Mouse (Mus musculus) heart, embryonic 11.5 days (tissue): Measurements from ENCODE around the gene Egfem1. TPM values are rescaled to one million over a fixed set of nuclear protein-coding genes. Genes with fewer than 3 reads are reported as not detected.

Source experiments
- ATAC-seq: fragments of 200-750 bp; cut with Nextera tagmentation; replicated peaks from 2 replicates; pipeline ENCODE4 v1.8.0; 2017; ENCODE audit warnings: moderate library complexity; ENCODE audit not compliant: insufficient number of reproducible peaks, low FRiP score, low TSS enrichment
- H3K27ac ChIP-seq: fragments of 300-500 bp; sonication (generic); 2 replicates; pipeline ENCODE4 v1.5.1; 2014; ENCODE audit warnings: mild to moderate bottlenecking, low read depth, low read length
- H3K27me3 ChIP-seq: fragments of 300-500 bp; sonication (generic); 2 replicates; pipeline ENCODE4 v1.6.1; 2014; ENCODE audit warnings: mild to moderate bottlenecking, low read length, mixed read lengths; ENCODE audit not compliant: control insufficient read depth, insufficient read depth
- H3K36me3 ChIP-seq: fragments of 300-500 bp; sonication (generic); 2 replicates; pipeline ENCODE4 v1.6.1; 2014; ENCODE audit warnings: mild to moderate bottlenecking, low read length, moderate library complexity, mixed read lengths; ENCODE audit not compliant: control insufficient read depth, insufficient read depth
- H3K4me1 ChIP-seq: fragments of 300-500 bp; sonication (generic); 2 replicates; pipeline ENCODE4 v1.6.1; 2014; ENCODE audit warnings: low read length; ENCODE audit not compliant: control insufficient read depth, insufficient read depth
- H3K4me2 ChIP-seq: fragments of 300-500 bp; sonication (generic); 2 replicates; pipeline ENCODE4 v1.6.1; 2014; ENCODE audit warnings: mild to moderate bottlenecking, moderate library complexity
- H3K4me3 ChIP-seq: fragments of 300-500 bp; sonication (generic); 2 replicates; pipeline ENCODE4 v1.5.1; 2014; ENCODE audit warnings: low read depth, low read length
- H3K9ac ChIP-seq: fragments of 300-500 bp; sonication (generic); 2 replicates; pipeline ENCODE4 v1.6.1; 2014; ENCODE audit warnings: mild to moderate bottlenecking, low read depth, low read length, moderate library complexity
- H3K9me3 ChIP-seq: fragments of 300-500 bp; sonication (generic); replicated peaks from 2 replicates; pipeline ENCODE4 v1.6.1; 2016; ENCODE audit warnings: low read length; ENCODE audit not compliant: control insufficient read depth
- WGBS: fragments of 180-500 bp; shearing (Covaris S2); extraction: QIAGEN DNeasy Blood & Tissue Kit; methylation state at CpG from one replicate; pipeline ENCODE4 v1.1.7; 2014; ENCODE audit not compliant: insufficient replicate concordance; 5-methylcytosine and 5-hydroxymethylcytosine counted together
- polyA plus RNA-seq: library from polyadenylated mRNA; unstranded; fragments of >200 nt; fragmentation: Nextera tagmentation; extraction: Ambion mirVana; gene quantifications from 2 replicates; pipeline ENCODE4 v1.2.1, GENCODE M21; 2014

Egfem1 gene
- polyA plus RNA-seq, 1 experiment from 2014 or later, result 0.11 TPM

DNA sequence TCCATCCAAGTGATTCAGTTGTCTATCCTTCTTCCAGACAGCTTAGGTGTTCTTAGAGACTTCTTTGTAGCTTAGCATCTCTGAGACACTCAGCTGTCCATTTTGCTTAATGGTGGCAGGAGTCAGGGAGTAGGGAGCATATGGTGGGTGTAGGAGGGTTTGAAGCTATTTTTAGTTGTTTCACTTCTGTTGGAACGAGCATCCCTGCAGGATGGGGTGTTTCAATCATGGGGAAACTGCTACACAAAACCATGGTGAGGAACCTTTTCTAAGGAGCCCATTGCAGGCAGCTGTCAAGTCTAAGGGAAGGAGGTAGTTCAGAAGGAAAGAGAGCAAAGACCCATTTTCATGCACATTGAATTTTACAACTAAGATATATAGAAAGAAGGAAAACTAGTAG is 458.1 kb downstream of the Egfem1 start:
- Histone ChIP-seq H3K27ac (no peak overlapping the region), H3K9me3 (no peaks in the 10 kb centered on the region), H3K4me1 (no peaks in the 10 kb centered on the region), H3K4me2 (no peak overlapping the region), H3K27me3 (no peaks in the 10 kb centered on the region), H3K36me3 (no peaks in the 10 kb centered on the region), H3K4me3 (no peak overlapping the region), H3K9ac (no peak overlapping the region)
- ATAC-seq, result no peak
- WGBS, result 16% methylated on average over 1 of the region's 1 CpGs

DNA sequence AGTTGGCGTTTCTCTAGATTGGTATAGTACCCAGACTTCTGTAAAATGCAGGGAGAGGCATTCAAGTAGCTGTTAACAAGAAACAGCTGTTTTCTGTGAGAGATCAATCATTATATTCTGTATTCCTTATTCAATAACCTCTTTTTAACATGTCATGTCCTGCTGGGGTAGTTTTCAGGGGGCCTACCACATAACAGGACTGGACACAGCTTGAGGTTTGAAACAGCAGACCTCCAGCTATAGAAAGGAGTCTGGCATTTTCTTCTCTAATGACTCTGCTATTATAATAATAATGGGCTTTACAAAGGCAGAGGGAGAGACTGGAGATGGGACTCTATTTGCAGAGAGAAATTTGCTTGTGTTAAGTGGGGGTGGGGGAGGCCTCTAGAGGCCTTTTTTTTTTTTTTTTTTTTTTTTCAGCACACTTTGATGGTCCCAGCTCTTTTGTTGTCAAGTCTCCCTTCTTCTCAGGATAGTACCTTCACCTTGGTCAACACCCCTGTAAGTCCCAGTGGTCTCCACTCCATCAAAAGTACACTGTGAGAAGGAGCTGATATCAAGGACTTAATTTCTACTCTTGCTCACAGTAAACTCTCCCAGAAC is 459.8 kb downstream of the Egfem1 start:
- Histone ChIP-seq H3K9ac (no peak overlapping the region), H3K4me3 (no peak overlapping the region), H3K36me3 (no peaks in the 10 kb centered on the region), H3K4me1 (no peaks in the 10 kb centered on the region), H3K27me3 (no peaks in the 10 kb centered on the region), H3K27ac (no peak overlapping the region), H3K4me2 (no peak overlapping the region), H3K9me3 (no peaks in the 10 kb centered on the region)
- no peak for ATAC-seq
- 64% methylated on average over 1 of the region's 1 CpGs for WGBS

GRCm38 (mm10) chr3:29544056-29544455 is 462.2 kb downstream of the Egfem1 start:
- 72% methylated on average over 1 of the region's 1 CpGs for WGBS
- no peak for ATAC-seq
- no peak overlapping the region for H3K9ac ChIP-seq

GRCm38 (mm10) chr3:29563171-29563570 is 481.3 kb downstream of the Egfem1 start:
- ATAC-seq, result no peak
- 87% methylated on average over 1 of the region's 1 CpGs for WGBS
- H3K27ac ChIP-seq, result no peak overlapping the region
- H3K4me1 ChIP-seq, result no peaks in the 10 kb centered on the region
- H3K36me3 ChIP-seq, result no peaks in the 10 kb centered on the region
- no peak overlapping the region for H3K4me2 ChIP-seq
- H3K4me3 ChIP-seq, result no peak overlapping the region
- no peaks in the 10 kb centered on the region for H3K27me3 ChIP-seq
- no peaks in the 10 kb centered on the region for H3K9me3 ChIP-seq
- no peak overlapping the region for H3K9ac ChIP-seq

More at GRCm38 (mm10) chr3:29544056-29544455, 462.2 kb downstream of the Egfem1 start:
- Histone ChIP-seq H3K9me3 (no peaks in the 10 kb centered on the region), H3K36me3 (no peaks in the 10 kb centered on the region), H3K27me3 (no peaks in the 10 kb centered on the region), H3K4me3 (no peak overlapping the region), H3K4me2 (no peak overlapping the region), H3K4me1 (no peaks in the 10 kb centered on the region), H3K27ac (no peak overlapping the region)

DNA sequence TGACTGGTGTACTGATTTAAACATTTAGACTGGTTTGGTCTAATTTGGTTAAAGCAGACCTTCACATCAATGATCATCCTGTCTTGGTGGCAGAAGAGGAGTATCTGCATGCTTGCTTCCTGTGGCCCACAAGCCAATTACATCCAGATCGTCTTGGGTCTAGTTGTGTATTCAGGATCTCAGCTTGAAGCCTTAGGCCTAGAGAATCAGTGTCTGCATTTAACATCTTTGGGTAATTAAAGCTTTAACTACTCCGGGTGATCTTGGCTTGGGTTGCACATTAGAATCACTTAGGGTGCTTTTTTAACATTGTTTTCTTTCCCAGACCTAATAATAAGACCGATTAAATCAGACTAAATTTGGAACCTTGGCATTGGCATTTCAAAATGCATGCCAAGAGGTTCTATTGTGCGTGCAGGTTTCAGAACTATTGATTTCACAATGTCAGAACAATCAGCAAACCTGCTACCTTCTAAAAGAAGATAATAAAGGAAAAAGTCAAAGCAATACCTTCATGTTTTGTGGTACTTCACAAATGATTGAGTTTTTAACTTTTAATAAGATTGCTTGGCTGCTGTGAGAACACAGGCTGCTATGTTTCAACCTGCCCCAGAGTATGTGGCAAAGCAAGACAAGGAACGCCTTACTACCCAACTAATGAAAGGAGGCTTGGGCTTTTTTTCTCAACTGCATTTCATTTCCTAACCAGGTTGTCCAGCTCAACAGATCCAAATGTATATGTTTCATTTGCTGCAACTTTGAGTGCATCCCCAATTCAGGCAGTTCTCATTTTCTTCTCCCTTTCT is 496.4 kb downstream of the Egfem1 start:
- Histone ChIP-seq H3K9ac (no peak overlapping the region), H3K9me3 (no peaks in the 10 kb centered on the region), H3K4me1 (no peaks in the 10 kb centered on the region), H3K36me3 (no peaks in the 10 kb centered on the region), H3K27ac (no peak overlapping the region), H3K27me3 (no peaks in the 10 kb centered on the region), H3K4me3 (no peak overlapping the region), H3K4me2 (no peak overlapping the region)
- WGBS, result 73% methylated on average over 5 of the region's 5 CpGs
- no peak for ATAC-seq

DNA sequence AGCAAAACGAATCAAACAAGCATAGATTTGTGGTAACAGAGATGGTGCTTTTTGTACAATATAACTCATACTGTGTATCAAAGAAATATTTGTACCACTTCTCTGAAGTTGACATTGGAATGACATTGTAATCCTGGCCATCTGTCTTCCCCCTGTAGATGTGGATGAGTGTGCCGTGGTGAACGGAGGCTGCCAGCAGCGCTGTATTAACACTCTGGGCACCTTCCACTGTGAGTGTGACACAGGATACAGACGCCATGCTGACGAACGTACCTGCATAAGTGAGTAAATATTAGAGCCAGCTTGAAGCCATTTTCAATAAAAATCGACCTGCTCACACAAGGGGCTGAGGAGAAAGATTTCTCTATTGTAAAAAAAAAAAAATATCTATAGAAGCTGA is 500.9 kb downstream of the Egfem1 start:
- WGBS, result 66% methylated on average over 8 of the region's 8 CpGs
- H3K4me3 ChIP-seq, result no peak overlapping the region
- ATAC-seq, result no peak
- H3K4me1 ChIP-seq, result no peaks in the 10 kb centered on the region
- no peaks in the 10 kb centered on the region for H3K36me3 ChIP-seq
- H3K4me2 ChIP-seq, result no peak overlapping the region
- H3K27me3 ChIP-seq, result no peaks in the 10 kb centered on the region
- no peak overlapping the region for H3K9ac ChIP-seq
- no peak overlapping the region for H3K27ac ChIP-seq
- H3K9me3 ChIP-seq, result no peaks in the 10 kb centered on the region

- Histone ChIP-seq H3K9me3 (no peaks in the 10 kb centered on the region), H3K27ac (no peak overlapping the region), H3K4me2 (no peak overlapping the region), H3K4me1 (no peaks in the 10 kb centered on the region), H3K36me3 (no peaks in the 10 kb centered on the region), H3K9ac (no peak overlapping the region), H3K27me3 (no peaks in the 10 kb centered on the region), H3K4me3 (no peak overlapping the region)
- WGBS, result 69% methylated on average over 7 of the region's 7 CpGs
- ATAC-seq, result no peak
Measured at GRCm38 (mm10) chr3:29602140-29602539, 520.3 kb downstream of the Egfem1 start.

DNA sequence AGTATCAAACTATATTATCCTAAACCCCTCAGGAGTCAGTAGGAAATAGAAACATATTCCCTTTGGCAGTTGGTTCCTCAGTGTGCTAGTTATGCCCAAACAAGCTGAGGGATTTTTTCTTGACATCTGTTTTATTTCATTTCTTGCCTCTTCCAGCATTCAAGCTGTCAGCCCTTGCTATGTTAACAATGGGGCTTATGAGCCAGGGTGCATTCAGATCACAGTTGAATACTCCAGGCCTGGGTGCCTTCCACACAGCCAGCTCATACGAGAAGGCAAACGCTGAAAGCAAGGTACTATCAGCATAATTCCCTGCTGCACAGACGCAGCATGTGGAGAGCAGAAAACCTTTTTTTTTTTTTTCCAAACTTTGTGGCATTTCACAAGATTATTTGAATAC is 526.9 kb downstream of the Egfem1 start:
- WGBS, result 36% methylated on average over 3 of the region's 3 CpGs
- ATAC-seq, result no peak

DNA sequence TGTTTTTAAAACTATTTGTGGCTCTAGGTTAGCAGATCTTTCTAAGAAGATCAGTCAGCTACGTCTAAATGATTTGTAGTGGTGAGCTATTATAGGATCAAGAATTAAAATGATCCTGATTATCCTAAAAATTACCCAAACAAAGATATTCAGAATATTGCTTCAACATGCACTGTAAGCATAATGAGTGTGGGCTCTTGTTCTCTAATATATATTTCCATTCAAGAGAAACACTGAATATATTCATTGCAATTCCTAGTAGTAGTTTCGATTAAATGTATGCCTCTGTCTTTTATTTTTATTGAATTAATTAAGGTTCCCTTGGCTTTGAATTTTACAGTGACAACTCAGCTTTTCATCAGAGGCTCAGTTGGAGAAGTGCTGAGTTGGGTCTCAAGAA is 527.4 kb downstream of the Egfem1 start:
- ATAC-seq, result no peak
- Histone ChIP-seq H3K4me2 (no peak overlapping the region), H3K4me3 (no peak overlapping the region), H3K27ac (no peak overlapping the region), H3K9me3 (no peaks in the 10 kb centered on the region), H3K36me3 (no peaks in the 10 kb centered on the region), H3K4me1 (no peaks in the 10 kb centered on the region), H3K9ac (no peak overlapping the region), H3K27me3 (no peaks in the 10 kb centered on the region)
- 78% methylated on average over 2 of the region's 2 CpGs for WGBS

More for the DNA sequence above, 526.9 kb downstream of the Egfem1 start:
- Histone ChIP-seq H3K9me3 (no peaks in the 10 kb centered on the region), H3K4me1 (no peaks in the 10 kb centered on the region), H3K27ac (no peak overlapping the region), H3K36me3 (no peaks in the 10 kb centered on the region), H3K4me3 (no peak overlapping the region), H3K27me3 (no peaks in the 10 kb centered on the region), H3K9ac (no peak overlapping the region), H3K4me2 (no peak overlapping the region)
